Mouse (Mus musculus): ENCODE data around the gene Spsb1.

Gene Spsb1

GRCm38 (mm10) chr4:149886298-149887271 lies 68.3 kb downstream of the Spsb1 start:
- DNase-seq (ENCODE audit: low spot score in 2 of 2): no peak

GRCm38 (mm10) chr4:149883990-149884389 lies 70.9 kb downstream of the Spsb1 start:
- DNase-seq (ENCODE audit: low spot score in 2 of 2): no peak

- no peak for DNase-seq (ENCODE audit: low spot score in 2 of 2)
Measured at GRCm38 (mm10) chr4:149882139-149882916, 72.5 kb downstream of the Spsb1 start.

- DNase-seq (ENCODE audit: low spot score in 2 of 2): no peak
Measured at GRCm38 (mm10) chr4:149880908-149881307, 73.9 kb downstream of the Spsb1 start.

- DNase-seq (ENCODE audit: low spot score in 2 of 2): no peak
Measured at GRCm38 (mm10) chr4:149879980-149880379, 74.9 kb downstream of the Spsb1 start.

- DNase-seq (ENCODE audit: low spot score in 2 of 2): no peak
Measured at GRCm38 (mm10) chr4:149878021-149878449, 76.8 kb downstream of the Spsb1 start.

GRCm38 (mm10) chr4:149877202-149877601 lies 77.6 kb downstream of the Spsb1 start:
- no peak for DNase-seq (ENCODE audit: low spot score in 2 of 2)

- DNase-seq (ENCODE audit: low spot score in 2 of 2): no peak
Measured at GRCm38 (mm10) chr4:149876761-149877160, 78.1 kb downstream of the Spsb1 start.

GRCm38 (mm10) chr4:149875986-149876501 lies 78.8 kb downstream of the Spsb1 start:
- no peak for DNase-seq (ENCODE audit: low spot score in 2 of 2)

GRCm38 (mm10) chr4:149875296-149875695 lies 79.5 kb downstream of the Spsb1 start:
- no peak for DNase-seq (ENCODE audit: low spot score in 2 of 2)

GRCm38 (mm10) chr4:149872236-149872635 lies 82.6 kb downstream of the Spsb1 start:
- DNase-seq (ENCODE audit: low spot score in 2 of 2): no peak

- no peak for DNase-seq (ENCODE audit: low spot score in 2 of 2)
Measured at GRCm38 (mm10) chr4:149871582-149871981, 83.3 kb downstream of the Spsb1 start.

- no peak for DNase-seq (ENCODE audit: low spot score in 2 of 2)
Measured at GRCm38 (mm10) chr4:149871014-149871413, 83.8 kb downstream of the Spsb1 start.

GRCm38 (mm10) chr4:149870412-149870811 lies 84.4 kb downstream of the Spsb1 start:
- DNase-seq (ENCODE audit: low spot score in 2 of 2): no peak

- no peak for DNase-seq (ENCODE audit: low spot score in 2 of 2)
Measured at GRCm38 (mm10) chr4:149868725-149869124, 86.1 kb downstream of the Spsb1 start.

GRCm38 (mm10) chr4:149868009-149868408 lies 86.8 kb downstream of the Spsb1 start:
- no peak for DNase-seq (ENCODE audit: low spot score in 2 of 2)

- DNase-seq (ENCODE audit: low spot score in 2 of 2): no peak
Measured at GRCm38 (mm10) chr4:149867351-149867750, 87.5 kb downstream of the Spsb1 start.

- DNase-seq (ENCODE audit: low spot score in 2 of 2): no peak
Measured at GRCm38 (mm10) chr4:149864395-149864794, 90.4 kb downstream of the Spsb1 start.

GRCm38 (mm10) chr4:149863522-149863921 lies 91.3 kb downstream of the Spsb1 start:
- DNase-seq (ENCODE audit: low spot score in 2 of 2): no peak

GRCm38 (mm10) chr4:149860393-149860792 lies 94.5 kb downstream of the Spsb1 start:
- DNase-seq (ENCODE audit: low spot score in 2 of 2): no peak

GRCm38 (mm10) chr4:149858584-149858983 lies 96.3 kb downstream of the Spsb1 start:
- no peak for DNase-seq (ENCODE audit: low spot score in 2 of 2)

- DNase-seq (ENCODE audit: low spot score in 2 of 2): no peak
Measured at GRCm38 (mm10) chr4:149858097-149858496, 96.7 kb downstream of the Spsb1 start.

Data from spleen, postnatal 4 days (tissue).